Mouse (Mus musculus) stomach, embryonic 16.5 days (tissue): ENCODE results near the gene Fdxr. TPM values are rescaled to one million over a fixed set of nuclear protein-coding genes. Genes with fewer than 3 reads are reported as not detected.

Source experiments
- ATAC-seq: fragments of 200-750 bp; cut with Nextera tagmentation; 2 replicates; pipeline ENCODE4 v1.8.0; 2017; ENCODE audit warnings: moderate number of reproducible peaks, moderate TSS enrichment; ENCODE audit not compliant: insufficient read depth, low FRiP score
- H3K27ac ChIP-seq: fragments of 300-500 bp; sonication (generic); 2 replicates; pipeline ENCODE4 v1.5.1; 2014; ENCODE audit warnings: low read length
- H3K27me3 ChIP-seq: fragments of 300-500 bp; sonication (generic); 2 replicates; pipeline ENCODE4 v1.6.1; 2014; ENCODE audit warnings: low read length, control low read depth, mixed read lengths; ENCODE audit not compliant: control insufficient read depth, insufficient read depth
- H3K36me3 ChIP-seq: fragments of 300-500 bp; sonication (generic); 2 replicates; pipeline ENCODE4 v1.6.1; 2014; ENCODE audit warnings: low read length; ENCODE audit not compliant: control insufficient read depth, insufficient read depth
- H3K4me1 ChIP-seq: fragments of 300-500 bp; sonication (generic); 2 replicates; pipeline ENCODE4 v1.6.1; 2014; ENCODE audit warnings: low read length, control low read depth, mixed read lengths; ENCODE audit not compliant: control insufficient read depth, insufficient read depth
- H3K4me2 ChIP-seq: fragments of 300-500 bp; sonication (generic); 2 replicates; pipeline ENCODE4 v1.6.1; 2014; ENCODE audit warnings: low read depth, low read length, mixed read lengths
- H3K4me3 ChIP-seq: fragments of 300-500 bp; sonication (generic); replicated peaks from 2 replicates; pipeline ENCODE4 v1.5.1; 2014; ENCODE audit warnings: mild to moderate bottlenecking, low read length
- H3K9ac ChIP-seq: fragments of 300-500 bp; sonication (generic); 2 replicates; pipeline ENCODE4 v1.6.1; 2014; ENCODE audit warnings: low read length
- H3K9me3 ChIP-seq: fragments of 300-500 bp; sonication (generic); replicated peaks from 2 replicates; pipeline ENCODE4 v1.6.1; 2016; ENCODE audit warnings: low read length, control low read depth; ENCODE audit not compliant: control insufficient read depth
- WGBS: fragments of 180-500 bp; shearing (Covaris S2); extraction: QIAGEN DNeasy Blood & Tissue Kit; methylation state at CpG from one replicate; pipeline ENCODE4 v1.1.7; 2014; 5-methylcytosine and 5-hydroxymethylcytosine counted together
- polyA plus RNA-seq: library from polyadenylated mRNA; unstranded; fragments of >200 nt; fragmentation: Nextera tagmentation; extraction: Ambion mirVana; gene quantifications from 2 replicates; pipeline ENCODE4 v1.2.1, GENCODE M21; 2015

Gene Fdxr
- polyA plus RNA-seq, 1 experiment from 2014 or later: 15.9 TPM

- 0 out of 2 replicates have a peak, but pooled peaks cover 5% of the 10 kb centered on the region for H3K27me3 ChIP-seq
- 0 out of 2 replicates have a peak overlapping the region, but pooled peaks have one; percentile 3 for H3K4me2 ChIP-seq
- H3K9me3 ChIP-seq: no peaks in the 10 kb centered on the region
- no peak overlapping the region for H3K9ac ChIP-seq
- 44% methylated on average over 14 of the region's 14 CpGs for WGBS
- no peak overlapping the region for H3K4me3 ChIP-seq
- peak; percentile 22; the same call in 1 of the 2 replicates for ATAC-seq
- no peaks in the 10 kb centered on the region for H3K36me3 ChIP-seq
- H3K4me1 ChIP-seq: peaks cover 37% of the 10 kb centered on the region
- peak overlapping the region; percentile 82 for H3K27ac ChIP-seq
These were observed 16.0 kb upstream of the Fdxr start for GRCm38 (mm10) chr11:115292631-115293375.

- 74% methylated on average over 10 of the region's 10 CpGs for WGBS
- Histone ChIP-seq H3K27ac (peak overlapping the region; percentile 0), H3K27me3 (0 out of 2 replicates have a peak, but pooled peaks cover 3% of the 10 kb centered on the region), H3K9me3 (no peaks in the 10 kb centered on the region), H3K4me2 (no peak overlapping the region), H3K4me1 (peaks cover 31% of the 10 kb centered on the region), H3K36me3 (no peaks in the 10 kb centered on the region), H3K9ac (no peak overlapping the region), H3K4me3 (no peak overlapping the region)
- no peak for ATAC-seq
These were observed 14.7 kb upstream of the Fdxr start for GRCm38 (mm10) chr11:115291503-115291902.

- H3K27ac ChIP-seq: peak overlapping the region; percentile 60
- H3K9me3 ChIP-seq: no peaks in the 10 kb centered on the region
- H3K4me2 ChIP-seq: no peak overlapping the region
- WGBS: 39% methylated on average over 6 of the region's 6 CpGs
- peaks cover 31% of the 10 kb centered on the region for H3K4me1 ChIP-seq
- H3K9ac ChIP-seq: no peak overlapping the region
- ATAC-seq: peak; percentile 67
- H3K4me3 ChIP-seq: no peak overlapping the region
- H3K27me3 ChIP-seq: no peaks in the 10 kb centered on the region
- no peaks in the 10 kb centered on the region for H3K36me3 ChIP-seq
These were observed 14.1 kb upstream of the Fdxr start for GRCm38 (mm10) chr11:115290919-115291318.

GRCm38 (mm10) chr11:115290314-115290713 is 13.5 kb upstream of the Fdxr start:
- WGBS: 85% methylated on average over 1 of the region's 1 CpGs
- no peak overlapping the region for H3K4me3 ChIP-seq
- peak overlapping the region; percentile 60 for H3K27ac ChIP-seq
- no peak overlapping the region for H3K9ac ChIP-seq
- H3K9me3 ChIP-seq: no peaks in the 10 kb centered on the region
- H3K4me1 ChIP-seq: peaks cover 31% of the 10 kb centered on the region
- H3K36me3 ChIP-seq: no peaks in the 10 kb centered on the region
- no peak overlapping the region for H3K4me2 ChIP-seq
- ATAC-seq: no peak
- H3K27me3 ChIP-seq: no peaks in the 10 kb centered on the region

- no peak for ATAC-seq
- Histone ChIP-seq H3K4me3 (no peak overlapping the region), H3K9me3 (no peaks in the 10 kb centered on the region), H3K9ac (no peak overlapping the region), H3K36me3 (no peaks in the 10 kb centered on the region), H3K4me2 (no peak overlapping the region), H3K4me1 (peaks cover 31% of the 10 kb centered on the region), H3K27ac (no peak overlapping the region), H3K27me3 (no peaks in the 10 kb centered on the region)
- WGBS: 63% methylated on average over 8 of the region's 8 CpGs
These were observed 13.0 kb upstream of the Fdxr start for GRCm38 (mm10) chr11:115289885-115290284.

- Histone ChIP-seq H3K36me3 (no peaks in the 10 kb centered on the region), H3K9ac (no peak overlapping the region), H3K4me1 (peaks cover 31% of the 10 kb centered on the region), H3K9me3 (no peaks in the 10 kb centered on the region), H3K4me2 (no peak overlapping the region), H3K27me3 (no peaks in the 10 kb centered on the region), H3K4me3 (no peak overlapping the region), H3K27ac (no peak overlapping the region)
- no peak for ATAC-seq
- 93% methylated on average over 2 of the region's 2 CpGs for WGBS
These were observed 11.5 kb upstream of the Fdxr start for GRCm38 (mm10) chr11:115288305-115288704.

- no peak for ATAC-seq
- H3K27ac ChIP-seq: no peak overlapping the region
- no peak overlapping the region for H3K4me3 ChIP-seq
- H3K4me1 ChIP-seq: peaks cover 24% of the 10 kb centered on the region
- WGBS: 86% methylated on average over 5 of the region's 5 CpGs
- no peaks in the 10 kb centered on the region for H3K9me3 ChIP-seq
- no peaks in the 10 kb centered on the region for H3K27me3 ChIP-seq
- H3K4me2 ChIP-seq: no peak overlapping the region
- no peaks in the 10 kb centered on the region for H3K36me3 ChIP-seq
- H3K9ac ChIP-seq: no peak overlapping the region
These were observed 10.5 kb upstream of the Fdxr start for GRCm38 (mm10) chr11:115287386-115287785.

GRCm38 (mm10) chr11:115286201-115286993 is 9.5 kb upstream of the Fdxr start:
- H3K27me3 ChIP-seq: no peaks in the 10 kb centered on the region
- WGBS: 75% methylated on average over 19 of the region's 19 CpGs
- H3K9me3 ChIP-seq: no peaks in the 10 kb centered on the region
- ATAC-seq: no peak
- H3K9ac ChIP-seq: no peak overlapping the region
- no peak overlapping the region for H3K4me2 ChIP-seq
- H3K36me3 ChIP-seq: no peaks in the 10 kb centered on the region
- H3K27ac ChIP-seq: no peak overlapping the region
- H3K4me3 ChIP-seq: no peak overlapping the region
- peaks cover 18% of the 10 kb centered on the region for H3K4me1 ChIP-seq

GRCm38 (mm10) chr11:115285282-115285681 is 8.4 kb upstream of the Fdxr start:
- Histone ChIP-seq H3K4me2 (no peak overlapping the region), H3K4me3 (no peak overlapping the region), H3K27me3 (no peaks in the 10 kb centered on the region), H3K36me3 (no peaks in the 10 kb centered on the region), H3K9me3 (no peaks in the 10 kb centered on the region), H3K9ac (no peak overlapping the region), H3K27ac (no peak overlapping the region), H3K4me1 (peaks cover 6% of the 10 kb centered on the region)
- ATAC-seq: no peak
- WGBS: 59% methylated on average over 4 of the region's 4 CpGs
